Mouse (Mus musculus) common myeloid progenitor, adult 5-6 weeks (primary cell): ENCODE data around the gene Acss2. TPM values are rescaled to one million over a fixed set of nuclear protein-coding genes. Genes with fewer than 3 reads are reported as not detected.
A peak's percentile ranks its signal among the peaks of the same experiment; 100 is the strongest.

Experiments
- ATAC-seq: replicated peaks from 2 replicates; pipeline ENCODE4 v1.8.0; 2016; ENCODE audit warnings: low read depth, mild to moderate bottlenecking, moderate TSS enrichment, inconsistent platforms; ENCODE audit not compliant: poor library complexity, severe bottlenecking
- total RNA-seq: library from RNA; stranded (forward); fragments of 200-1000, 187-1606 nt; gene quantifications from 2 replicates; pipeline ENCODE4 v1.2.3, GENCODE M21; 2017

Gene Acss2
- total RNA-seq, 1 experiment from 2014 or later, result 14.9 TPM

DNA sequence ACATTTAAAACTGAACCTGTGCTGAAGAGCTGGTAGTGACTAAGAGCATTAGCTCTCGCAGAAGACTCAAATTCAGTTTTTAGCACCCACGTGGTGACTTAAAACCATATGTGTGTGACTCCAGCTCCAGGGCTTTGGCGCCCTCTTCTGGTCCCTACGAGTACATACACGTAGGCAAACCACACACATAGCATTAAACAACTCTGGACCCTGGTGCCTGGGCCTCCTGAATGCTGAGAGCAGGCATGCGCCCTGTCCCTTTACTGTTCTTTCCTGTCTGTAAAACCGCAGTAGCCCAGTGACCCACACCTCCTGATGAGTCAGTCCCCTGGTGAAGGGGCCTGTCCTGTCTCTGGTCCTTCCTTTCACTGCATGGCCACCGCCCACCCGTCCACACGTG, 107.0 kb downstream of the Acss2 start:
- peak; percentile 56 for ATAC-seq

DNA sequence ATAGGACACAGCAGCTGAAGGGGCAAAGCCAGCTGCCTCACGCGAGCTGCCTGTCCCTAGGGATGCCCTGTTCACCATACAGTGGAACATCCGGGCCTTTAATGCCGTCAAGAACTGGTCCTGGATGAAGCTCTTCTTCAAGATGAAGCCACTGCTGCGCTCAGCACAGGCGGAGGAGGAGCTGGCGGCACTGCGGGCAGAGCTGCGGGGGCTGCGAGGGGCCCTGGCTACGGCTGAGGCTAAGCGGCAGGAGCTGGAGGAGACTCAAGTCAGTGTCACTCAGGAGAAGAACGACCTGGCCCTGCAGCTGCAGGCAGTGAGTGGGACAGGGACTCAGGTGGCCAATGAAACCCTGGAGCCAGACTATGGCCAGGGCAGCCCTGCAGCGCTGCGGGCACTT, 108.5 kb downstream of the Acss2 start:
- ATAC-seq, result no peak

DNA sequence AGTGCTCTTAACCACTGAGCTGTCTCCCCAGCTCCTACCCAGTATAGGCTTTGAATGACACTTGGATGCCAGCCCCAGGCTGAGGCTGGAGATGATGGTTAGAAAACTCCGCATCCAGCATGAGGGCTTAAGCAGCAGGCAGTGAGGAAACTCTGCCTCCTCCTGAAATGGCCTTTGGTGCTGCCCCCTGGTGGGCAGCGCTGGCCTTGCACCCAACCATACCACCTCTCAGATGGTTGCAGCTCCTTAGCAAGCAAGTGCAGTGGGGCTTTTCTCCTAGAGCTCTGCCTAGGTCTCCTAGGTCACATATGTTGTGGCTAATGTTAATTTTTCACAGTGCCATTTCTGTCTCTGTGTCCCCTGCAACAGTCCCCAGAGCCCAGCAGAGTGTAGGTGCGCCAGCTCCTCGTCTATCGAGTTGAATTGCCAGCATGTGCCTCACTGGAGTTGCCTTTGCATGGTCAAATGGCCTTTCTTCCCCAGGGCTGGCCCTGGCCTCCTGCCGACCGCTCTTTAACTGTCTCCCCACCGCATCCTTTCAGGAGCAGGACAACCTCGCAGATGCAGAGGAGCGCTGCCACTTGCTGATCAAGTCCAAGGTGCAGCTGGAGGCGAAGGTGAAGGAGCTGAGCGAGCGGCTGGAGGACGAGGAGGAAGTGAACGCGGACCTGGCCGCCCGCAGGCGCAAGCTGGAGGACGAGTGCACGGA, 109.4 kb downstream of the Acss2 start:
- peak; percentile 58 for ATAC-seq

DNA sequence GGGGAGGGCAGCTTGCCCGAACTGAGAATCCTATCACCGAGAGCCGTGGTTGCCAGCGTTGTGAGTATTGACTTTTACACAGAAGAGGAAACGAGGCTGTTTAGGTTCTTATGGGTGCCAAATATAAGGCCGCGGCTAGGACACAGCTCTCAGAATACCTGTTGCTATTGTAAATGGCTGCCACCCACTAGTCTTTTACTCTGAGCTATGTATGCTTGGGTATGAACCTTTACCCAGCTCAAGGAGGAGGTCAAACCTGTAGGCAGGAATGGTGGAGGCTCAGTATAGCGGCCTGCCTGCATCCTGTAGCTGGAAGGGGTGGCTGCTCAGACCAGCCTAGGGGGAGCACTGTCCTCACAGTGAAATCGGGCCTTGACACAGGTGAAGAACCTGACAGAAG, 110.4 kb downstream of the Acss2 start:
- no peak for ATAC-seq

- no peak for ATAC-seq
These were observed 110.8 kb downstream of the Acss2 start for GRCm38 (mm10) chr2:155628519-155628918.

DNA sequence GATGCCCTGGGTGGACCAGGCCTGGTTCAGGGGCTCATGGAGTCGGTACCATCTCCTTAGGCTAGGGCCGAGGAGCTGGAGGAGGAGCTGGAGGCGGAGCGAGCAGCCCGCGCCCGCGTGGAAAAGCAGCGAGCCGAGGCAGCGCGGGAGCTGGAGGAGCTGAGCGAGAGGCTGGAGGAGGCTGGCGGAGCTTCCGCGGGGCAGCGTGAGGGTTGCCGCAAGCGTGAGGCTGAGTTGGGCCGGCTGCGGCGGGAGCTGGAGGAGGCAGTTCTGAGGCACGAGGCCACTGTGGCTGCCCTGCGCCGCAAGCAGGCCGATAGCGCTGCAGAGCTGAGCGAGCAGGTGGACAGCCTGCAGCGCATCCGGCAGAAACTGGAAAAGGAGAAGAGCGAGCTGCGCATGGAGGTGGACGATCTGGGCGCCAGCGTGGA, 111.5 kb downstream of the Acss2 start:
- ATAC-seq, result peak; percentile 22; the same call in 1 of the 2 replicates

DNA sequence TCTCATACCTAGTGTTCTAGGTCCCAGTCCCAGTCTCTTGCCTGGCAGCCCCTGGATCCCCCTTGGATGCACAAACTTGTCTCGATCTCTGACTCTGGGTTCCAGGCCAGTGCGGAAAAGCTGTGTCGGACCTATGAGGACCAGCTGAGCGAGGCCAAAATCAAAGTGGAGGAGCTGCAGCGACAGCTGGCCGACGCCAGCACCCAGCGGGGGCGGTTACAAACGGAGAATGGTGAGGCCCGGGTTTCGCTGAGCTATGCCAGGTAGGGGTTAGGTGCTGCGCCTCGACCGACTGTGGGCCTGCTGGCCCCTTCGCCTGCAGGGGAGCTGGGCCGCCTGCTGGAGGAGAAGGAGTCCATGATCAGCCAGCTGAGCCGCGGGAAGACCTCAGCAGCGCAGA, 112.4 kb downstream of the Acss2 start:
- ATAC-seq, result no peak

GRCm38 (mm10) chr2:155630590-155631416, 113.1 kb downstream of the Acss2 start:
- 0 out of 2 replicates have a peak, but pooled peaks have one; percentile 2 for ATAC-seq

- no peak for ATAC-seq
These were observed 114.6 kb downstream of the Acss2 start for GRCm38 (mm10) chr2:155632138-155632936.

- ATAC-seq, result no peak
These were observed 115.4 kb downstream of the Acss2 start for GRCm38 (mm10) chr2:155633121-155633520.

DNA sequence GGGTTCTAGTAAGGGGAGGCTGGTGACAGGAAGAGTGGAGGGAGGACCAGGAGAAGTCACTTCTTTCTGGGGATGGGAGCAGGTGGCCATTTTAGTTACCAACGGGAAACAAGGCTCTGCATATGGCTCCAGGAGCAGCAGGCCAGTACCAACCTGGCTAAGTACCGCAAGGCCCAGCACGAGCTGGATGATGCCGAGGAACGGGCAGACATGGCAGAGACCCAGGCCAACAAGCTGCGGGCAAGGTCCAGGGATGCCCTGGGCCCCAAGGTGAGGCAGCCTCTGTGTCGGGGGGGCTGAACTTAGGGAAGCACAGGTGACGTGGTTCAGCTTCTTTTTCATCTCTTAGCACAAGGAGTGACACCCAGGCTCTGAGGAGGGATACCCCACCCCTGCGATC, 116.0 kb downstream of the Acss2 start:
- no peak for ATAC-seq

GRCm38 (mm10) chr2:155634562-155634961, 116.8 kb downstream of the Acss2 start:
- ATAC-seq, result no peak

Other genes with a start within 250 kb of the Acss2 start
- gene Map1lc3a, start 241.7 kb upstream of the Acss2 start, total RNA-seq, result 0.37 and 1.2 TPM in 2 replicates
- 36.7 and 37.8 TPM in 2 replicates for gene Pigu, start 160.5 kb upstream of the Acss2 start, total RNA-seq
- gene Trp53inp2, start 136.9 kb upstream of the Acss2 start, total RNA-seq, result 1.9 and 2.8 TPM in 2 replicates
- gene Ncoa6, start 44.1 kb upstream of the Acss2 start, total RNA-seq, result 13.4 and 25.5 TPM in 2 replicates
- 0.19 TPM in 1 of 2 replicates, not detected in the other for gene Ggt7, start 289 bp downstream of the Acss2 start, total RNA-seq
- gene Gss, start 74.9 kb downstream of the Acss2 start, total RNA-seq, result 18.4 and 22.5 TPM in 2 replicates
- gene Myh7b, start 93.3 kb downstream of the Acss2 start, total RNA-seq, result 0.05 TPM in 1 of 2 replicates, not detected in the other
- 73.5 and 77.3 TPM in 2 replicates for gene Trpc4ap, start 174.4 kb downstream of the Acss2 start, total RNA-seq
- 27.8 and 36.5 TPM in 2 replicates for gene Edem2, start 211.5 kb downstream of the Acss2 start, total RNA-seq
- not detected in 2 replicates for gene Gm17581, start 217.9 kb downstream of the Acss2 start, total RNA-seq
- gene Procr, start 233.2 kb downstream of the Acss2 start, total RNA-seq, result 0.39 and 3.4 TPM in 2 replicates